ENCODE assay signal across 8 mouse cellular contexts in the genomic region with DNA sequence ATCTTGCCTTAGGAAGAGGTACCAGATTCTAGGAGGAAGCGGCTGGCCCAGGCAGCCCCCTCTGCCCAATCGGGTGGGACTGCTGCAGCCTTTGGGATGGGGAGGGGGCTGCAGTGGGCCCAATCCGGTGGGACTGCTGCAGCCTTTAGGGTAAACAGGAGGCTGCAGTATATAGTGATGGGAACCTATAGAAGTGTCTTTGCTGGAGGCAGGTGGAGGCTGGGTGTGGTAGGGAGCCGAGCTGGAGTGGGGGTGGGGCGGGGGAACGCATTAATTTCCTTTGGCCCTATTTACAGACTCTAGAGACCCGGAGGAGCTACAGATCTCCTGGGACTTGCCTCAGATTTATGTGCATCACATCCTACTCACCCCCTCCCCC. TPM values are rescaled to one million over a fixed set of nuclear protein-coding genes. Genes with fewer than 3 reads are reported as not detected.
DNase-seq lines count a peak whose midpoint lies in the region; ATAC-seq and TF ChIP-seq lines count a peak whose summit lies in the region.

A gene (plus strand): TSS at position 373 of the 379 bp plus-strand sequence.

- no peak for TF ChIP-seq CTCF in gastrocnemius, adult 2 months (IDR thresholded peaks at IDR 0.05)

- 0 out of 2 replicates have a peak, but pooled peaks cover 4% of the 10 kb centered on the region for H3K4me1 ChIP-seq in kidney, embryonic 15.5 days
- peaks cover 8% of the 10 kb centered on the region for H3K4me1 ChIP-seq in embryonic facial prominence, embryonic 10.5 days
- H3K4me1 ChIP-seq in hindbrain, embryonic 15.5 days (replicated peaks): no peaks in the 10 kb centered on the region
- H3K4me1 ChIP-seq in midbrain, embryonic 12.5 days: no peaks in the 10 kb centered on the region

- DNase-seq in kidney, postnatal 36 days: no peak
- DNase-seq in embryonic facial prominence, embryonic 10.5 days (ENCODE audit: low spot score): no peak
- DNase-seq in gastrocnemius, adult 2 months: no peak
- no peak for DNase-seq in gastrocnemius, postnatal 10 days
- DNase-seq in thymus, postnatal 14 days: no peak

- no peaks in the 10 kb centered on the region for H3K36me3 ChIP-seq in kidney, embryonic 15.5 days
- H3K36me3 ChIP-seq in embryonic facial prominence, embryonic 10.5 days (replicated peaks): no peaks in the 10 kb centered on the region
- no peaks in the 10 kb centered on the region for H3K36me3 ChIP-seq in hindbrain, embryonic 15.5 days
- no peaks in the 10 kb centered on the region for H3K36me3 ChIP-seq in midbrain, embryonic 12.5 days

- peak within 1 kb of the TSS; percentile 55 for H3K4me2 ChIP-seq in kidney, embryonic 15.5 days
- peak within 1 kb of the TSS; percentile 69 for H3K4me2 ChIP-seq in hindbrain, embryonic 15.5 days
- peak within 1 kb of the TSS; percentile 55 for H3K4me2 ChIP-seq in midbrain, embryonic 12.5 days (replicated peaks)

- intact Hi-C loops in gastrocnemius, adult 2 months (cut with DNase I): no loop called here

- no peak for ATAC-seq in kidney, embryonic 15.5 days (replicated peaks; ENCODE audit: low FRiP score)
- peak; percentile 78 for ATAC-seq in hindbrain, embryonic 15.5 days (ENCODE audit: low FRiP score, low read depth)
- peak; percentile 72 for ATAC-seq in midbrain, embryonic 12.5 days (ENCODE audit: low FRiP score, low read depth)

- no peaks in the 10 kb centered on the region for H3K9me3 ChIP-seq in kidney, embryonic 15.5 days (replicated peaks)
- H3K9me3 ChIP-seq in embryonic facial prominence, embryonic 10.5 days: no peaks in the 10 kb centered on the region
- no peaks in the 10 kb centered on the region for H3K9me3 ChIP-seq in hindbrain, embryonic 15.5 days
- H3K9me3 ChIP-seq in midbrain, embryonic 12.5 days: no peaks in the 10 kb centered on the region

- H3K9ac ChIP-seq in kidney, embryonic 15.5 days: no peak within 1 kb of the TSS
- peak within 1 kb of the TSS; percentile 57 for H3K9ac ChIP-seq in hindbrain, embryonic 15.5 days
- H3K9ac ChIP-seq in midbrain, embryonic 12.5 days (replicated peaks): peak within 1 kb of the TSS; percentile 41; the same call in 1 of the 2 replicates

- peaks cover 34% of the 10 kb centered on the region for H3K27me3 ChIP-seq in kidney, embryonic 15.5 days
- peaks cover 42% of the 10 kb centered on the region for H3K27me3 ChIP-seq in embryonic facial prominence, embryonic 10.5 days (replicated peaks; ENCODE audit: low read depth, poor library complexity, severe bottlenecking)
- no peaks in the 10 kb centered on the region for H3K27me3 ChIP-seq in hindbrain, embryonic 15.5 days
- H3K27me3 ChIP-seq in midbrain, embryonic 12.5 days: no peaks in the 10 kb centered on the region

- H3K4me3 ChIP-seq in kidney, embryonic 15.5 days (replicated peaks): peak within 1 kb of the TSS; percentile 26
- H3K4me3 ChIP-seq in embryonic facial prominence, embryonic 10.5 days: peak within 1 kb of the TSS; percentile 45
- peak within 1 kb of the TSS; percentile 44 for H3K4me3 ChIP-seq in hindbrain, embryonic 15.5 days
- H3K4me3 ChIP-seq in midbrain, embryonic 12.5 days: peak within 1 kb of the TSS; percentile 37
- H3K4me3 ChIP-seq in gastrocnemius, adult 2 months: no peak within 1 kb of the TSS

- H3K27ac ChIP-seq in kidney, embryonic 15.5 days: no peak within 1 kb of the TSS
- peak within 1 kb of the TSS; percentile 24; the same call in 1 of the 2 replicates for H3K27ac ChIP-seq in embryonic facial prominence, embryonic 10.5 days (replicated peaks)
- H3K27ac ChIP-seq in hindbrain, embryonic 15.5 days (replicated peaks): peak within 1 kb of the TSS; percentile 48; the same call in 1 of the 2 replicates
- H3K27ac ChIP-seq in midbrain, embryonic 12.5 days (replicated peaks): no peak within 1 kb of the TSS
- H3K27ac ChIP-seq in gastrocnemius, adult 2 months: no peak within 1 kb of the TSS

- 35% methylated on average over 7 of the region's 7 CpGs for WGBS in kidney, embryonic 15.5 days
- WGBS in embryonic facial prominence, embryonic 10.5 days: 33% methylated on average over 7 of the region's 7 CpGs
- WGBS in hindbrain, embryonic 15.5 days: 27% methylated on average over 7 of the region's 7 CpGs
- 34% methylated on average over 6 of the region's 7 CpGs for WGBS in midbrain, embryonic 12.5 days

RNA-seq across cellular contexts. Expression of the gene that starts here (rescaled TPM):
- 0.10 TPM in 1 of 2 replicates, not detected in the other for polyA plus RNA-seq in kidney, embryonic 15.5 days (2015; fragmentation: Nextera tagmentation; extraction: Ambion mirVana)
- 0.14 and 0.37 TPM in 2 replicates for polyA plus RNA-seq in embryonic facial prominence, embryonic 10.5 days (2016; fragmentation: Nextera tagmentation; extraction: Ambion mirVana)
- polyA plus RNA-seq in hindbrain, embryonic 15.5 days (2015; fragmentation: Nextera tagmentation; extraction: Ambion mirVana): 4.2 and 5.0 TPM in 2 replicates
- 1.1 TPM in 2 replicates for polyA plus RNA-seq in midbrain, embryonic 12.5 days (2016; fragmentation: Nextera tagmentation; extraction: Ambion mirVana)
- total RNA-seq in gastrocnemius, adult 2 months (2021): not detected
- total RNA-seq in gastrocnemius, postnatal 10 days (2021): under 1 TPM in 1 of 2 experiments, not detected in 1; 0.12 TPM

Comparison
In these comparisons a context has a peak if more than half of its experiments do, and no peak if none do; other contexts are left out.
1. H3K27ac ChIP-seq: peak in embryonic facial prominence, embryonic 10.5 days (single experiment) and hindbrain, embryonic 15.5 days (single experiment); none in kidney, embryonic 15.5 days (single experiment), midbrain, embryonic 12.5 days (single experiment) and gastrocnemius, adult 2 months (single experiment).
2. Peak in every context shown above with its lines, with median percentiles within 50 percentile points of each other: H3K4me2 ChIP-seq.